Mouse (Mus musculus) T-helper 1 cell (primary cell): ENCODE data around the gene Pigk.

Source experiments
- in situ Hi-C: fragments of 300-600 bp; cut with MboI, MseI; formaldehyde crosslinking; loops from one replicate; pipeline ENCODE4 v1.15.1; 2025; ENCODE audit warnings: high pct_unique_total_duplicates

Gene Pigk

DNA sequence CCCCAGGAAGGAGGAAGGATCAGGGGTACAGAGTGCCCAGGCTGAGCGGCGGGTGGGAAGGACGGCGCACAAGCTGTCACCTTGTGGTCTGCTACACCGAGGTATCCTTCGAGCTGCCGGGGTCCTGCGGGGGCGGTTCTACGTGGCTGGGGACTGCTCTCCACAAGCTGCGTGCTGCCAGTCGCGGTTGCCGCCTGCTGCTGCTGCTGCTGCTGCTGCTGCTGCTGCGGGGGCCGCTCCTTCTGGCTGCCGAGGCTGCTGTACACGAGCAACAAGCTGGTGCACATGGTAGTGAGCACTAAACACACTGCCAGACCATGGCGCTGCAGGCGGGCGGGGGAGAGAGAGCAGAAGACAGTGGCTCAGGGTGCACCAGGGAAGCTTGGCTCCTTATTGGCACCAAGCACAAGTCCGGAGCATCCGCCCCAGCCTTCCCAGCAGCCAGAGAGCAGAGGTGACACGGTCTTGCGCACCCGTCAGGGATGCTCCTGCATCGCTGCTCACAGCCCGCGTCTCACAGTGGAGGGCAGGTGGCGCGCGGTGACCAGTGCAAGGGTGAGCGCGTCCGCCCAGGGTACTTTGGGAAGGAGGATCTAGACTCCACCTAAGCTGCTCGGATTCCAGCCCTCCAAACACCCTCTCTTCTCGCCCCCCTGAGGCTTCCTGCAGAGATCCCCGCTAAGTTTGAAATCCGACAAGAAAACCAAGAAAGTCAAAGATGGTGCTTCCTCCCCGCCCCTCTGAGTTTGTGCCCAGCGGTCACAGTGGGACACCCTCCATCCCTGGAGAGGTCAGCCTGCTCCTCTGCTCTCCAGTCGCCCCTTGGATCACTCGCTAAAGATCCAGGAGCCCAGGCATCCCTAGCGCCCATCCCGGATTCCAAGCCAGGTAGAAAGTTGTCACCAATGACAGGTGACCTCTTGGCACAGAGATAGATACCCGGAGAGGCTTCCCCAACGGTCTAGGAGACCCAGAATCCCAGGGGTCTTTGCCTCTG, 267.4 kb downstream of the Pigk start:
- in situ Hi-C loops: no loop called here

GRCm38 (mm10) chr3:152981988-152982387, 268.1 kb downstream of the Pigk start, which contains the start of gene St6galnac5:
TSS of gene St6galnac5 (minus strand) at chr3:152982246.
- in situ Hi-C loops: no loop called here

- in situ Hi-C loops: no loop called here
Observed at GRCm38 (mm10) chr3:152990787-152991186, 276.9 kb downstream of the Pigk start.

DNA sequence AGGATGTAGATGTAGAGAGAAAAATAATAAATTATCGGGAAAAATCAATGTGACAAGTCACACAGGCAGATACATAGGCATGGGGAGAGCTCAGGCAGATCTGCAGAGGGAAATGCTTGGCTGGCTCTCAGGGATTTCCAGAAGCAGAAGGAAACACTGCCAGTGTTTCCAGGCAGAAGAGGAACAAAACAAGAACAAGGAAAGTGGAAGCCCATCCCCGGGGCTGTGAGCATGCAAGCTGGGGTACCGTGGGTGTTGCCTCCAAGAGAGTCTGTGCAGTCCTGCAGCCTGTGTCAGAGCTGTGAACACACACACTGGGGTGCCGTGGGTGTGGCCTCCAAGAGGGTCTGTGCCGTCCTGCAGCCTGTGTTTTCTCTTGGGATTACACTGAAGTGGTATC, 279.7 kb downstream of the Pigk start:
- in situ Hi-C loops: no loop called here

- in situ Hi-C loops: no loop called here
Observed at GRCm38 (mm10) chr3:152998106-152998505, 284.2 kb downstream of the Pigk start.

GRCm38 (mm10) chr3:152998901-152999300, 285.0 kb downstream of the Pigk start:
- in situ Hi-C loops: no loop called here

- in situ Hi-C loops: no loop called here
Observed at GRCm38 (mm10) chr3:153006893-153007292, 293.0 kb downstream of the Pigk start.

DNA sequence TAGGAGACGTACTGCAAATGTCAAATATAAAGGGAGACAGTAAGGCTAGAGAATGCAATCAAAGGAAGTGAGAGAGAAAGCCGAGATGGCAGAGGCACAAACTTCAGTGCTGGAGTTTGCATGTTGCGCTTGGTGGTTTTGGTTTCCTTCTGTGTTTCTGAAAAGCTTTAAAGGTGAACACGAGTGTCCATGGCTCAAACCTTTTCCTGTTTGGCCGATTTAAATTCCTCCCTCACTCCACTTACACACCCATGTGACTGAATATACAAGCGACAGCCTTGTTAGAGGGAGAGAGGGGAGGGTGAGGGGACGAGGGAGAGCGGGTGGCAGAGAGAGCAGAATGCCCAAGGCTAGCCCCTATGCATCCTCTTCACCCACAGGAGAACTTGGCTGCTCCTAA, 302.5 kb downstream of the Pigk start:
- in situ Hi-C loops: no loop called here

DNA sequence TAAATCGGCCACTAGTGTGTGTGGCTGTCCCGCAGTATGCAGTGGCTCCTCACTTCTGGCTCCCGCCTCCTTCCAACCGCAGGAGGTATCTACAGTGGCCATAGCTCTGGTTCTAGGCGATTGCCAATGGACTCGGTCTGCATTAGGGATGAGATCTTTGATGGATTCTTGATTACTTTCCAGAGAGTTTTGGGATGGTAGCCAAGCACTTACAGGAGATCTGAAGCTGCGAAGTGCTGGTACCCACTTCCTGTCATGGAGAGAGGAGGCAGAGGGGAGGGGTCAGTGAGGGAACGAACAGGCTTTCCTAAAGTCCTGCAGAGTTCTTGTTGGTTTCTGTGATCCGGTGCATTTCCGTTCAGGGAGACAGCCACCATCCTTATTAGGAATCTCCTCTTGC, 304.2 kb downstream of the Pigk start:
- in situ Hi-C loops: no loop called here

GRCm38 (mm10) chr3:153024016-153024415, 310.1 kb downstream of the Pigk start:
- in situ Hi-C loops: no loop called here
